Mouse (Mus musculus) myocyte (in vitro differentiated cells): ENCODE data around the gene Cd163l1.

Source experiments
- POLR2A ChIP-seq: IDR thresholded peaks from one replicate; pipeline ENCODE4 v1.6.1; 2011; ENCODE audit warnings: low read depth, mild to moderate bottlenecking, control low read depth, moderate library complexity; ENCODE audit not compliant: insufficient read length
- POLR2AphosphoS2 ChIP-seq: IDR thresholded peaks from one replicate; pipeline ENCODE4 v1.6.1; 2011; ENCODE audit warnings: low read depth, control low read depth; ENCODE audit not compliant: insufficient read length
- SRF ChIP-seq: IDR thresholded peaks from one replicate; pipeline ENCODE4 v1.6.1; 2011; ENCODE audit warnings: low read depth; ENCODE audit not compliant: control insufficient read depth, insufficient read length
- TCF12 ChIP-seq: IDR thresholded peaks from one replicate; pipeline ENCODE4 v1.6.1; 2011; ENCODE audit warnings: mild to moderate bottlenecking, control low read depth; ENCODE audit not compliant: poor library complexity, insufficient read depth, severe bottlenecking
- USF1 ChIP-seq: IDR thresholded peaks from one replicate; pipeline ENCODE4 v1.6.1; 2011; ENCODE audit warnings: low read depth, mild to moderate bottlenecking, control low read depth, moderate library complexity

GRCm38 (mm10) chr7:140247216-140247615 is 29.1 kb downstream of the Cd163l1 start, which contains the start of gene 5830411N06Rik:
- TF ChIP-seq POLR2A (no peak), USF1 (no peak), TCF12 (no peak), SRF (no peak), POLR2AphosphoS2 (no peak)
